20 mouse cellular contexts compared by ENCODE assay signal in genomic region chr17:45979025-45979805, GRCm38 (mm10). TPM values are rescaled to one million over a fixed set of nuclear protein-coding genes. Genes with fewer than 3 reads are reported as not detected.
A peak's percentile ranks its signal among the peaks of the same experiment; 100 is the strongest.
DNase-seq lines count a peak whose midpoint lies in the region; ATAC-seq and TF ChIP-seq lines count a peak whose summit lies in the region.
"Had no signal": no experiment of that assay in that cellular context is flagged by ENCODE, and none has a peak within 500 bp of the region (broad histone marks: within the 10 kb centered on the region; RNA-seq: fewer than 3 reads in every experiment).

No protein-coding gene starts in this region.

- no peak for ATAC-seq in intestine, postnatal 0 days
- ATAC-seq in intestine, embryonic 15.5 days, result no peak
- peak; percentile 10; the same call in 1 of the 2 replicates for ATAC-seq in stomach, embryonic 16.5 days (ENCODE audit: insufficient read depth, low FRiP score)
- no peak for ATAC-seq in forebrain, embryonic 16.5 days
- ATAC-seq: forebrain, postnatal 0 days had no signal

- H3K4me2 ChIP-seq in intestine, postnatal 0 days (replicated peaks; ENCODE audit: low read depth), result no peak overlapping the region
- H3K4me2 ChIP-seq in intestine, embryonic 15.5 days (replicated peaks), result no peak overlapping the region
- H3K4me2 ChIP-seq in stomach, embryonic 16.5 days (ENCODE audit: low read depth, low read length), result no peak overlapping the region
- H3K4me2 ChIP-seq in forebrain, embryonic 16.5 days (ENCODE audit: low read length), result no peak overlapping the region
- H3K4me2 ChIP-seq: embryonic facial prominence, embryonic 12.5 days; forebrain, embryonic 12.5 days; heart, embryonic 13.5 days; hindbrain, embryonic 15.5 days had no signal

- no peak for TF ChIP-seq CTCF in intestine, postnatal 0 days (IDR thresholded peaks at IDR 0.05; ENCODE audit: low read depth)
- no peak for TF ChIP-seq CTCF in ES-Bruce4 (IDR thresholded peaks at IDR 0.05; ENCODE audit: low read depth, low read length)

- no peaks in the 10 kb centered on the region for H3K9me3 ChIP-seq in intestine, postnatal 0 days (ENCODE audit: control insufficient read depth)
- no peaks in the 10 kb centered on the region for H3K9me3 ChIP-seq in intestine, embryonic 15.5 days
- H3K9me3 ChIP-seq in ES-Bruce4 (replicated peaks; ENCODE audit: control insufficient read depth, insufficient read depth, low read length, poor library complexity, severe bottlenecking), result no peaks in the 10 kb centered on the region
- no peaks in the 10 kb centered on the region for H3K9me3 ChIP-seq in stomach, embryonic 16.5 days (replicated peaks; ENCODE audit: control insufficient read depth, low read length)
- no peaks in the 10 kb centered on the region for H3K9me3 ChIP-seq in forebrain, embryonic 16.5 days (ENCODE audit: control insufficient read depth, low read length)
- H3K9me3 ChIP-seq: embryonic facial prominence, embryonic 12.5 days; forebrain, embryonic 12.5 days; heart, embryonic 13.5 days; hindbrain, embryonic 15.5 days had no signal

- 66% methylated on average over 10 of the region's 10 CpGs for WGBS in intestine, postnatal 0 days
- 65% methylated on average over 10 of the region's 10 CpGs for WGBS in intestine, embryonic 15.5 days
- WGBS in stomach, embryonic 16.5 days, result 62% methylated on average over 10 of the region's 10 CpGs
- WGBS in forebrain, embryonic 16.5 days, result 57% methylated on average over 10 of the region's 10 CpGs

- H3K9ac ChIP-seq in intestine, postnatal 0 days (ENCODE audit: low read depth, low read length), result no peak overlapping the region
- H3K9ac ChIP-seq in intestine, embryonic 15.5 days, result no peak overlapping the region
- no peak overlapping the region for H3K9ac ChIP-seq in ES-Bruce4 (ENCODE audit: low read depth, poor library complexity, severe bottlenecking)
- no peak overlapping the region for H3K9ac ChIP-seq in stomach, embryonic 16.5 days (ENCODE audit: low read length)
- no peak overlapping the region for H3K9ac ChIP-seq in forebrain, embryonic 16.5 days (replicated peaks; ENCODE audit: low read depth, low read length)
- H3K9ac ChIP-seq: embryonic facial prominence, embryonic 12.5 days; forebrain, embryonic 12.5 days; forebrain, postnatal 0 days; heart, embryonic 13.5 days; hindbrain, embryonic 15.5 days had no signal

- no peaks in the 10 kb centered on the region for H3K36me3 ChIP-seq in intestine, postnatal 0 days (ENCODE audit: control insufficient read depth, insufficient read depth)
- H3K36me3 ChIP-seq in intestine, embryonic 15.5 days, result no peaks in the 10 kb centered on the region
- no peaks in the 10 kb centered on the region for H3K36me3 ChIP-seq in ES-Bruce4 (ENCODE audit: control insufficient read depth, insufficient read depth, low read length, poor library complexity, severe bottlenecking)
- H3K36me3 ChIP-seq in stomach, embryonic 16.5 days (ENCODE audit: control insufficient read depth, insufficient read depth, low read length), result no peaks in the 10 kb centered on the region
- no peaks in the 10 kb centered on the region for H3K36me3 ChIP-seq in forebrain, embryonic 16.5 days (ENCODE audit: control insufficient read depth, insufficient read depth)
- H3K36me3 ChIP-seq: embryonic facial prominence, embryonic 12.5 days; forebrain, embryonic 12.5 days; heart, embryonic 13.5 days; hindbrain, embryonic 15.5 days had no signal

- no peaks in the 10 kb centered on the region for H3K27me3 ChIP-seq in intestine, postnatal 0 days (replicated peaks; ENCODE audit: control insufficient read depth, insufficient read depth, low read length)
- no peaks in the 10 kb centered on the region for H3K27me3 ChIP-seq in intestine, embryonic 15.5 days (replicated peaks)
- H3K27me3 ChIP-seq in ES-Bruce4 (ENCODE audit: control insufficient read depth, insufficient read depth, low read length, poor library complexity, severe bottlenecking), result no peaks in the 10 kb centered on the region
- no peaks in the 10 kb centered on the region for H3K27me3 ChIP-seq in stomach, embryonic 16.5 days (ENCODE audit: control insufficient read depth, insufficient read depth, low read length)
- no peaks in the 10 kb centered on the region for H3K27me3 ChIP-seq in forebrain, embryonic 16.5 days (replicated peaks; ENCODE audit: control insufficient read depth, insufficient read depth, low read length)
- H3K27me3 ChIP-seq: embryonic facial prominence, embryonic 12.5 days; forebrain, embryonic 12.5 days; hindbrain, embryonic 15.5 days had no signal

- no peak for TF ChIP-seq EP300 in ES-Bruce4 (IDR thresholded peaks at IDR 0.05; ENCODE audit: insufficient read depth, low read depth, low read length)

- no peak overlapping the region for H3K4me3 ChIP-seq in intestine, postnatal 0 days (ENCODE audit: low read depth, low read length)
- no peak overlapping the region for H3K4me3 ChIP-seq in intestine, embryonic 15.5 days (replicated peaks)
- H3K4me3 ChIP-seq in ES-Bruce4 (ENCODE audit: low read depth, low read length), result no peak overlapping the region
- no peak overlapping the region for H3K4me3 ChIP-seq in stomach, embryonic 16.5 days (replicated peaks; ENCODE audit: low read length)
- H3K4me3 ChIP-seq in forebrain, embryonic 16.5 days (replicated peaks; ENCODE audit: low read length), result no peak overlapping the region
- H3K4me3 ChIP-seq: embryonic facial prominence, embryonic 12.5 days; forebrain, embryonic 12.5 days; heart, embryonic 13.5 days; hindbrain, embryonic 15.5 days had no signal

- TF ChIP-seq POLR2A in ES-Bruce4 (IDR thresholded peaks at IDR 0.05; ENCODE audit: insufficient read depth, low read length), result no peak

- DNase-seq in R1 (ENCODE audit: low read depth, low spot score), result peak; percentile 89
- DNase-seq in kidney, postnatal 4 days, result no peak
- DNase-seq: adrenal gland, postnatal 10 days; cerebellum, adult 18-20 months; cerebellum, postnatal 10 days; embryo, embryonic 11 days; forebrain, postnatal 0 days; gastrocnemius, postnatal 36 days; heart, adult 11 months; heart, postnatal 36 days; kidney, adult 11 months had no signal

- peak overlapping the region; percentile 15; the same call in 1 of the 2 replicates for H3K27ac ChIP-seq in intestine, postnatal 0 days (ENCODE audit: low read depth, low read length)
- H3K27ac ChIP-seq in intestine, embryonic 15.5 days, result no peak overlapping the region
- H3K27ac ChIP-seq in ES-Bruce4 (ENCODE audit: insufficient read depth, low read length), result 0 out of 2 replicates have a peak overlapping the region, but pooled peaks have one; percentile 11
- H3K27ac ChIP-seq in stomach, embryonic 16.5 days (ENCODE audit: low read length), result no peak overlapping the region
- no peak overlapping the region for H3K27ac ChIP-seq in forebrain, embryonic 16.5 days (ENCODE audit: low read length)
- H3K27ac ChIP-seq: embryonic facial prominence, embryonic 12.5 days; forebrain, embryonic 12.5 days; heart, embryonic 13.5 days; hindbrain, embryonic 15.5 days had no signal

- H3K4me1 ChIP-seq in intestine, postnatal 0 days (replicated peaks; ENCODE audit: control insufficient read depth, insufficient read depth, low read length), result no peaks in the 10 kb centered on the region
- 0 out of 2 replicates have a peak, but pooled peaks cover 4% of the 10 kb centered on the region for H3K4me1 ChIP-seq in intestine, embryonic 15.5 days (replicated peaks)
- H3K4me1 ChIP-seq in ES-Bruce4 (ENCODE audit: control insufficient read depth, insufficient read depth, low read length), result no peaks in the 10 kb centered on the region
- no peaks in the 10 kb centered on the region for H3K4me1 ChIP-seq in stomach, embryonic 16.5 days (ENCODE audit: control insufficient read depth, insufficient read depth, low read length)
- no peaks in the 10 kb centered on the region for H3K4me1 ChIP-seq in forebrain, embryonic 16.5 days (replicated peaks; ENCODE audit: control insufficient read depth, insufficient read depth, low read length)
- H3K4me1 ChIP-seq: forebrain, embryonic 12.5 days; hindbrain, embryonic 15.5 days had no signal

RNA-seq across cellular contexts. Expression of gene Vegfa, which starts 53.0 kb away (rescaled TPM):
- 5.9 and 8.2 TPM in 2 replicates for polyA plus RNA-seq in intestine, postnatal 0 days (2015; fragmentation: Nextera tagmentation; extraction: Ambion mirVana)
- 3.6 and 4.7 TPM in 2 replicates for polyA plus RNA-seq in intestine, embryonic 15.5 days (2015; fragmentation: Nextera tagmentation; extraction: Ambion mirVana)
- polyA plus RNA-seq in ES-Bruce4 (2011; ENCODE audit: insufficient read depth, insufficient read length, low read depth, missing spikeins), result 76.2 and 86.3 TPM in 2 replicates
- 3.6 and 3.9 TPM in 2 replicates for polyA plus RNA-seq in stomach, embryonic 16.5 days (2015; fragmentation: Nextera tagmentation; extraction: Ambion mirVana)
- 2.5 and 3.3 TPM in 2 replicates for polyA plus RNA-seq in forebrain, embryonic 16.5 days (2015; fragmentation: Nextera tagmentation; extraction: Ambion mirVana)

Comparison
In these comparisons a context has a peak if more than half of its experiments do, and no peak if none do; other contexts are left out.
1. H3K27ac ChIP-seq: peak in intestine, postnatal 0 days (single experiment) and ES-Bruce4 (single experiment); none in intestine, embryonic 15.5 days (single experiment), stomach, embryonic 16.5 days (single experiment) and forebrain, embryonic 16.5 days (single experiment).